28 mouse cellular contexts compared by ENCODE assay signal in the genomic region with DNA sequence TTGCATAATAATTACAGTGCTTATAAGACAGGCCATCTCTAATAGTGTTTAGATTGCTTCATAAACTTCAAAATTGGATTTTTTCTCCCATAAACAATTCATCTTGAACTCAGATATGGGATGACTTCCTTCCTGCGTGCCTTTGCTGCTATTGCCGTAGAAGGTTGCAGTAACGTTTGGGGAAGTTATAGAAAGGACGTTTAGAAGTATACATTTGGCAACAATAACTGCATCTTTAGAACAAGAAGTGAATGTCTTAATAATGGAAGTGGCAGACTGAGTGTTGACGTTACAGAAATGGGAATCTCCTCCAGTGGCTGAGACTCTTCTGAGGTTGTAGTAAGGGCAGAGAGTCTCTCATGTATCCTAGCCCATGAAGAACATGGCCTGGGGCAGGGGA.
"Had no signal": no experiment of that assay in that cellular context is flagged by ENCODE, and none has a peak within 500 bp of the region (broad histone marks: within the 10 kb centered on the region; RNA-seq: fewer than 3 reads in every experiment).

No protein-coding gene starts in this region.

- ATAC-seq: hindbrain, embryonic 16.5 days; inflammation-experienced regulatory T-cells, adult 6 months; intestine, embryonic 15.5 days; intestine, postnatal 0 days had no signal

- DNase-seq: gastrocnemius, adult 2 months; gastrocnemius, postnatal 10 days; gastrocnemius, postnatal 25 days; heart, adult 11 months; heart, adult 2 months; heart, postnatal 14 days; heart, postnatal 36 days; kidney, adult 18-20 months; kidney, adult 9 months; kidney, postnatal 14 days; kidney, postnatal 36 days; layer of hippocampus, adult 9-11 months; layer of hippocampus, postnatal 36 days; liver; liver, embryonic 13.5 days had no signal

- H3K4me2 ChIP-seq: heart, embryonic 11.5 days; heart, embryonic 13.5 days; heart, embryonic 15.5 days; hindbrain, embryonic 12.5 days; hindbrain, embryonic 14.5 days; intestine, embryonic 15.5 days; kidney, embryonic 15.5 days; liver, embryonic 11.5 days; liver, embryonic 13.5 days; liver, embryonic 15.5 days had no signal

- H3K27me3 ChIP-seq: heart, embryonic 13.5 days; heart, embryonic 15.5 days; hindbrain, embryonic 12.5 days; intestine, embryonic 15.5 days; kidney, embryonic 15.5 days; liver, embryonic 13.5 days; liver, embryonic 15.5 days had no signal

- H3K9me3 ChIP-seq: heart, embryonic 13.5 days; heart, embryonic 15.5 days; hindbrain, embryonic 12.5 days; intestine, embryonic 15.5 days; kidney, embryonic 15.5 days; liver, embryonic 13.5 days; liver, embryonic 15.5 days had no signal

- H3K9ac ChIP-seq: heart, embryonic 13.5 days; heart, embryonic 15.5 days; hindbrain, embryonic 12.5 days; hindbrain, embryonic 14.5 days; intestine, embryonic 15.5 days; kidney, embryonic 15.5 days; liver, embryonic 13.5 days; liver, embryonic 15.5 days had no signal

- H3K27ac ChIP-seq: gastrocnemius, adult 2 months; heart, adult 2 months; heart, embryonic 13.5 days; heart, embryonic 15.5 days; hindbrain, embryonic 12.5 days; hindbrain, embryonic 14.5 days; intestine, embryonic 15.5 days; kidney, embryonic 15.5 days; kidney, postnatal 0 days; liver, embryonic 13.5 days; liver, embryonic 15.5 days had no signal

- H3K4me1 ChIP-seq: heart, embryonic 13.5 days; heart, embryonic 15.5 days; intestine, embryonic 15.5 days; kidney, embryonic 15.5 days; liver, embryonic 13.5 days; liver, embryonic 15.5 days had no signal

- H3K4me3 ChIP-seq: gastrocnemius, adult 2 months; heart, adult 2 months; heart, embryonic 13.5 days; heart, embryonic 15.5 days; hindbrain, embryonic 12.5 days; intestine, embryonic 15.5 days; kidney, embryonic 15.5 days; liver, embryonic 13.5 days; liver, embryonic 15.5 days had no signal

- H3K36me3 ChIP-seq: heart, embryonic 13.5 days; heart, embryonic 15.5 days; hindbrain, embryonic 12.5 days; intestine, embryonic 15.5 days; kidney, embryonic 15.5 days; liver, embryonic 13.5 days; liver, embryonic 15.5 days had no signal
